Mouse (Mus musculus) lung, postnatal 0 days (tissue): ENCODE measurements around the gene Pald1.

ENCODE experiments used
- CTCF ChIP-seq: IDR thresholded peaks from 2 replicates; pipeline ENCODE4 v1.5.1; 2016; ENCODE audit warnings: antibody characterized with exemption, mild to moderate bottlenecking
- EP300 ChIP-seq: IDR thresholded peaks from 2 replicates; pipeline ENCODE4 v1.6.1; 2016; ENCODE audit warnings: antibody characterized with exemption, mild to moderate bottlenecking, control low read depth

DNA sequence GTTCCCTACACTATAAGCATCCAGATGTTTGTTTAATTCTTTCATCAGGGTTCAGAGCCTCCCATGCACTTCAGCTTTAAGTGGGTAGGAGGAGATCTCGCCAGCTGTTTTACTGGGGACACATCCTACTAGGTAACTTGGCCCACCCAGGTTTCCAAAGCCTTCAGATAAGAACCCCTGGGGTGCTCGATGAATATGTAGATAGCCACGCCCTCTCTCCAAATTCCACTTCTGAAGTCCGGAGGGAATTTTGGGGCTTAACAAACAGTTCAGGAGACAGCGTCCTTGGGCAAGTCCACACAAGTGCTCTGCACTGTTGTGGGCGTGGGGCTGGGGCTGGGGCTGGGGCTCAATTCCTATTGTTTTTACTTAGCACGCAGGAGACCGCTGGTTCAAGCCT is 32.6 kb upstream of the Pald1 start:
- TF ChIP-seq CTCF (no peak), EP300 (no peak)
